Mouse (Mus musculus) forebrain, embryonic 14.5 days (tissue): ENCODE data around the gene Hoxa7. TPM values are rescaled to one million over a fixed set of nuclear protein-coding genes. Genes with fewer than 3 reads are reported as not detected.

Experiments used
- ATAC-seq: fragments of 200-750 bp; cut with Nextera tagmentation; 2 replicates; pipeline ENCODE4 v1.8.0; 2017; ENCODE audit warnings: mild to moderate bottlenecking, moderate library complexity
- DNase-seq: peaks from one replicate; pipeline ENCODE4 v3.0.0-alpha.2; 2015; ENCODE audit warnings: low spot score
- H3K27ac ChIP-seq: fragments of 300-500 bp; sonication (generic); 2 replicates; pipeline ENCODE4 v1.5.1; 2014; ENCODE audit warnings: low read depth, mild to moderate bottlenecking, control low read depth, low read length, moderate library complexity
- H3K27me3 ChIP-seq: fragments of 300-500 bp; sonication (generic); replicated peaks from 2 replicates; pipeline ENCODE4 v1.6.1; 2014; ENCODE audit warnings: low read length, control low read depth, mixed read lengths; ENCODE audit not compliant: control insufficient read depth, insufficient read depth
- H3K36me3 ChIP-seq: fragments of 300-500 bp; sonication (generic); 2 replicates; pipeline ENCODE4 v1.6.1; 2014; ENCODE audit warnings: low read length, control low read depth; ENCODE audit not compliant: control insufficient read depth, insufficient read depth
- H3K4me1 ChIP-seq: fragments of 300-500 bp; sonication (generic); 2 replicates; pipeline ENCODE4 v1.6.1; 2014; ENCODE audit warnings: antibody characterized with exemption, low read length, control low read depth; ENCODE audit not compliant: control insufficient read depth, insufficient read depth
- H3K4me2 ChIP-seq: fragments of 300-500 bp; sonication (generic); 2 replicates; pipeline ENCODE4 v1.6.1; 2014; ENCODE audit warnings: mild to moderate bottlenecking, control low read depth, low read length
- H3K4me3 ChIP-seq: fragments of 300-500 bp; sonication (generic); 2 replicates; pipeline ENCODE4 v1.5.1; 2014; ENCODE audit warnings: low read depth, low read length, control low read depth
- H3K9ac ChIP-seq: fragments of 300-500 bp; sonication (generic); 2 replicates; pipeline ENCODE4 v1.6.1; 2014; ENCODE audit warnings: mild to moderate bottlenecking, low read length, control low read depth, moderate library complexity
- H3K9me3 ChIP-seq: fragments of 300-500 bp; sonication (generic); replicated peaks from 2 replicates; pipeline ENCODE4 v1.6.1; 2016; ENCODE audit warnings: low read length, control low read depth, mixed read lengths; ENCODE audit not compliant: control insufficient read depth
- WGBS: fragments of 180-500 bp; shearing (Covaris S2); extraction: QIAGEN DNeasy Blood & Tissue Kit; methylation state at CpG from one replicate; pipeline ENCODE4 v1.1.7; 2014; 5-methylcytosine and 5-hydroxymethylcytosine counted together
- polyA plus RNA-seq: library from polyadenylated mRNA; unstranded; fragments of >200 nt; fragmentation: Nextera tagmentation; extraction: Ambion mirVana; gene quantifications from 2 replicates; pipeline ENCODE4 v1.2.1, GENCODE M21; 2014

The Hoxa7 gene
- polyA plus RNA-seq, 1 experiment from 2014 or later, result not detected

DNA sequence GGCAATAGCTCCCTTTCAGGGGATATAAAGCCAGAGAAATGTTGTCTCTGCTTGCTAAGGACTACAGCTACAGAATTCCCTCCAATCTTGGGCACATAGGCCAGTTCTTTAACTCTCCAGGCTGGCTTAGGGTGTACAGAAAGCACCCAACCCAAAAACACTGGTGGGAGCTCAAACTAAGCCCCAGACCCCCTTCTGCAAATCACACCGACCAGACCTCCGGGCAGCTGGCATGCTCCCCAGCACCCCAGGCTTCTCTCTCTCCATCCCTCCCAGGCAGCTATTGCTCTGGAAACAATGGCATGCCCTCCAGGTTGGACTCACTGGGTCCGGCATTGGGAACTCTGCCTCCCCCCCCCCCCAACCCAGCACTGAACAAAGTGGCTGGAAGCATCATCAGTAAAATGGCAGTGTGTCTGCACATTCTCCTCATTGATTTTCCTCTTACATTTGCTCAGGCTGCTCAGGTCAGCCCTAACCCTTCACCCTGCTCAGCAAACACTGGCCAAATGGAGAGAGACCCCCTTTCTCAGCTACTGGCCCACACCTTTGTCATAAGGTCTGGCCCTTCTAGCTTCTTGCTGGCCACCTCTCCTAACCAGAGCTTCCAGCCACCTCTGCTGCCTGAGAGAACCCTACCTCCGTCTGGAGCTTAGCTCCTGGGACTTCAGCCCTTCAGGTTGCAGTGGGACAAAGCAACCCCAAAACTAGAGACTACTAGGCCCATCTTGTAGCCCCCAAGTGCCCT is 42.6 kb downstream of the Hoxa7 start:
- H3K27me3 ChIP-seq, result peaks cover 98% of the 10 kb centered on the region
- no peaks in the 10 kb centered on the region for H3K9me3 ChIP-seq
- H3K4me1 ChIP-seq, result no peaks in the 10 kb centered on the region
- H3K4me3 ChIP-seq, result no peak overlapping the region
- no peaks in the 10 kb centered on the region for H3K36me3 ChIP-seq
- WGBS, result 0% methylated on average over 4 of the region's 4 CpGs
- H3K9ac ChIP-seq, result no peak overlapping the region
- DNase-seq (no peak), ATAC-seq (no peak)
- no peak overlapping the region for H3K4me2 ChIP-seq
- H3K27ac ChIP-seq, result no peak overlapping the region

DNA sequence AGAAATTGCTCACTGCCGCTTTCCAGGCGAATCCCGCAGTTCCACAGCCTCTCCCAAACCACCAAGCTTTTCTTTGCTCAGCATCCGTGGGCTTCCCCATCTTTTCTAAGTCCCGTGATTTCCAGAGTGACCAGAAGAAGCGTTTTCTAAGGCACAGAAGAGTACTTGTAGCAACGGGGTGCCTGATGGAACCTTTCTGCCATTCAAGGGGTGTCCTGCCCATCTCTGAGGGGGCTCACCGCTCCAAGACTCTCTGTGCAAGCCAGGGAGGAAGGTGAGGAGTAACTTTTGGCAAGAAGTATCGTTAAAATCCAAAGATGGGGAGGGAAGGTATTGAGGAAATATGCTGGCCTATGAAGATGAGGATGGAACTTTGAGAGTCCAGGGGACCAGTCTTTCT is 43.8 kb downstream of the Hoxa7 start:
- Histone ChIP-seq H3K9me3 (no peaks in the 10 kb centered on the region), H3K27ac (no peak overlapping the region), H3K27me3 (peaks cover 98% of the 10 kb centered on the region), H3K36me3 (no peaks in the 10 kb centered on the region), H3K4me1 (no peaks in the 10 kb centered on the region), H3K4me2 (no peak overlapping the region), H3K4me3 (no peak overlapping the region), H3K9ac (no peak overlapping the region)
- DNase-seq, result no peak
- WGBS, result under 1% methylated on average over 9 of the region's 9 CpGs
- no peak for ATAC-seq

DNA sequence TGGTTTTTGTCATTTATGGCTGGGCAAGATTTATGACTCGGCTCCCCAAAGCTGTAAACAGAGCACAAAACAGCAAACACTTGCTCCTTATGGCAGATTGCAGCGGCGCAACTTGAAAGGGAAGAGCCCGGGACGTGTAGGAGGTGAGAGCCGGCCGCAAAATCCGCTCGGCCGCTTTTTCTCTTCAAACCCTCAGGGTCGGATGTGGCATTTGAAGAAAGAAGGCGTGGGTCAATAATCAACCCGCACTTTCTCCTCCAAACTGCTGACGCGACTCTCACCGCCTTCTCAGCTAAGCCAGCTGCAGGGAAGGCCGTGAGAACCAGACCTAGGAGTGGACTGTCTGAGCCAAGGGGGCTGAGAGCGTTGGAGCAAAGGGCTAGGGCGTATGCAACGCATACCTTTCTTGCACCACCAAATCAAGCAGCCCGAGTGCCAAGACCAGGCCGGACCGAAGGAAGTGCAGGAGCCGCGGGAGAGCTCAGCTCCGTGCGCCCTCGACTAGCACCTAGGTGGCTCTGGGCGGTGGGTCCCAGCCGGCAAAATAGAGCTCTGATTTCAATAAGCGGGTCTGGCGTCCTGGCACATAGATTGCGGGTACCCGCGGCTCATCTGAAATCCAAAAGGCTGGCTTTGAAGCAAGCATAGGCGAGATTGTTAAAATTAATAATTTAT is 44.5 kb downstream of the Hoxa7 start, which contains the start of gene 5730596B20Rik:
Gene 5730596B20Rik, plus strand, starts transcription at position 438 of the 675 bp plus-strand sequence.
- Histone ChIP-seq H3K9me3 (no peaks in the 10 kb centered on the region), H3K36me3 (no peaks in the 10 kb centered on the region), H3K4me3 (no peak within 1 kb of the TSS), H3K9ac (no peak within 1 kb of the TSS), H3K4me1 (no peaks in the 10 kb centered on the region), H3K27ac (no peak within 1 kb of the TSS), H3K27me3 (peaks cover 98% of the 10 kb centered on the region), H3K4me2 (no peak within 1 kb of the TSS)
- ATAC-seq (no peak), DNase-seq (no peak)
- WGBS, result under 1% methylated on average over 36 of the region's 36 CpGs

DNA sequence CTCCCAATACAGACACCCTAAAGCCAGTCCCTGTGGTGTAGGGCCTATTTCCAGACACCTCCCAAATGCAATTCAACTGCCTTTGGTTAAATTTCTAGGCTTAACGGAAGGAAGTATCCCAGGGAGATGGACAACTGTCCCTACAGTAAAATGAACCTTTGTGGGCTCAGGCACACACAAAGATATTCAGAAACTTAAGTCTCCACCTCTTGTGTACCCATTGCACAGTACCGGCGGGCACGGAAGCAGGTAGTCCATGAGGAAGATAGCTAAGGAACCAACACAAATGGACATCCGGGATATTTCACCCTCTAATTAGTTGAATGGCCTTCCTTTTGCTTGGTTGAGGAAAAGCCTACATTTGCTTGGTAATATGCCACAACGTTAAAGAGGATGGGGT is 45.3 kb downstream of the Hoxa7 start:
- no peak overlapping the region for H3K4me2 ChIP-seq

DNA sequence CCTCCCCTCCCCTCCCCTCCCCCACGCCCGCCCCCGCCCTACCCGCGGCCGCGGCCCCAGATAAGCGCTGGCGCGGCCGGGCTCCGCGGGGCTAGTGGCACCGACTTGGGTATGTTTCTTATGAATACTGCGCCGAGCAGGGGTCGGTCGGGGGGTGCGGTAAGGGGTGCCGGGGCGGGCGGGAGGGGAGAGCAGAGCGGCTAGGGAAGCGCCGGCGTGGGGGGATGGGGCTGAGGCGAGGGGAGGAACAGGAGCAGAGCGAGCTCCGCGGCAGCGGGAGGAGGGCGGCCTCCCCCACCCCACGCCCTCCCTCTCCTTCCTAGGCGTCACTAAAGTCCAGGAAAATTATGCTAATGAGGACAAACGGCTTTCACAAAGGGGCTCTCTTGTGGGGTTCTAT is 45.8 kb downstream of the Hoxa7 start:
- Histone ChIP-seq H3K4me1 (no peaks in the 10 kb centered on the region), H3K27me3 (peaks cover 98% of the 10 kb centered on the region), H3K4me3 (no peak overlapping the region), H3K4me2 (no peak overlapping the region), H3K36me3 (no peaks in the 10 kb centered on the region), H3K9ac (no peak overlapping the region), H3K27ac (no peak overlapping the region), H3K9me3 (no peaks in the 10 kb centered on the region)
- DNase-seq, result no peak
- no peak for ATAC-seq
- WGBS, result 0% methylated on average over 13 of the region's 35 CpGs

More for the DNA sequence above, 45.3 kb downstream of the Hoxa7 start:
- peaks cover 98% of the 10 kb centered on the region for H3K27me3 ChIP-seq
- H3K9ac ChIP-seq, result no peak overlapping the region
- H3K9me3 ChIP-seq, result no peaks in the 10 kb centered on the region
- H3K4me1 ChIP-seq, result no peaks in the 10 kb centered on the region
- H3K4me3 ChIP-seq, result no peak overlapping the region
- ATAC-seq (no peak), DNase-seq (no peak)
- WGBS, result under 1% methylated on average over 6 of the region's 6 CpGs
- H3K36me3 ChIP-seq, result no peaks in the 10 kb centered on the region
- no peak overlapping the region for H3K27ac ChIP-seq

DNA sequence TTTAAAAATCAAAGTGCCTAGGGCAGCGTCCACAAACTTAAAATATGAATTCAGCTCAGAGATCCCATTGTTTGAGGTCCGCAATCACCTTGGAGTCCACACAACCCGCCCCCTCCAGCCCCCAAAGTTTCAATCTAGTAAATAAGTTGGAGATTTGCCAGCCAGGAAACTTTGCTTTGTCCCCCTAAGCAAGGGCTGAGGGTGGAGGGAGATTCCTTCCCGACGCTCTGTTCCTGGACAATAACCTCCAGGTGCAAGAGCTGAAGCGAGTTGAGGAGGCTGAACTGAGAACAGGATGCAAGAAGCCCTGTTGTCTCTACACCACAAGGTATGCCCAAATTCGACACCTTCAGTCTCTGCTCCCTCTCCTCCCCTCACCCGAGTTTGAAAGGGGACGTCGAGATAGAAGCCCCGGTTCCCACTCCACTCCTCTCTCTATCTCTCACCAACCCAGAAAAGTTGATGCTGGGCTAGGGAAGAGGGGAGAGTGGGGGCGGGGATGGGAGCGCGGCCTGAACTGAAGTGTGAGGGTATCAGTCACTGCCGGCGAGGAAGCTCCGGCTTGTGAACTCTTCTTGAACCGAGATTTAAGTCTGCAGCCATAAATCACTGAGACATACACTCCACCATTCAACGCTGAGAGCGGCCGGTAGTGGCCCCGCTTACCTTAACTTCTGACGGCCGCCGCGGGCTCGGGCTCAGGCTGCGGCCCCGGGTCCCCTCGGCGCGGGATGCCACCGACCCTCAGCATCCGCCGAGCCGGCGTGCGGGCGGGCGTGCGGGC is 46.5 kb downstream of the Hoxa7 start:
- Histone ChIP-seq H3K36me3 (no peaks in the 10 kb centered on the region), H3K27ac (no peak overlapping the region), H3K9me3 (no peaks in the 10 kb centered on the region), H3K4me2 (no peak overlapping the region), H3K9ac (no peak overlapping the region), H3K4me1 (no peaks in the 10 kb centered on the region), H3K27me3 (peaks cover 98% of the 10 kb centered on the region), H3K4me3 (no peak overlapping the region)
- ATAC-seq (no peak), DNase-seq (no peak)
- under 1% methylated on average over 28 of the region's 41 CpGs for WGBS

DNA sequence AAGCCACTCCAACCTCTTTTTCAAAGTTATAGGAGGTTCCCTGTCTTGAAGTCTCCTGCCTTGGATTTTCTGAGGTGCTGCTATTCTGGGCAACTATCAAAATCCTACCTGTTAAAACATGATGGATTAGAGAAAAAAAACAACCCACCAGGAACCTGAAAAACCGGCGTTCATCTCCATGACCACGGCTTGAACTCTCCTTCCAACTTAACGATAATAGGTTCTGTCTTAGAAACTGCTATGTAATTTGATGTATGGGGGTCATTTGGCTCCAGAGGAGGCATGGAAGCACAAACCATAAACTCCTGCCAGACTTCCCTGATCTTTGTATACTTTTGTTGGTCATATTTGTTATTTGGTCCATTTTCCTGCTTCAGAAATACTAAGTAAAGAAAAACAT is 48.0 kb downstream of the Hoxa7 start:
- 3% methylated on average over 4 of the region's 4 CpGs for WGBS
- no peak overlapping the region for H3K4me2 ChIP-seq
- H3K4me1 ChIP-seq, result no peaks in the 10 kb centered on the region
- no peak overlapping the region for H3K4me3 ChIP-seq
- H3K27ac ChIP-seq, result no peak overlapping the region
- no peaks in the 10 kb centered on the region for H3K36me3 ChIP-seq
- peaks cover 96% of the 10 kb centered on the region for H3K27me3 ChIP-seq
- DNase-seq, result no peak
- no peak for ATAC-seq
- no peaks in the 10 kb centered on the region for H3K9me3 ChIP-seq
- H3K9ac ChIP-seq, result no peak overlapping the region

DNA sequence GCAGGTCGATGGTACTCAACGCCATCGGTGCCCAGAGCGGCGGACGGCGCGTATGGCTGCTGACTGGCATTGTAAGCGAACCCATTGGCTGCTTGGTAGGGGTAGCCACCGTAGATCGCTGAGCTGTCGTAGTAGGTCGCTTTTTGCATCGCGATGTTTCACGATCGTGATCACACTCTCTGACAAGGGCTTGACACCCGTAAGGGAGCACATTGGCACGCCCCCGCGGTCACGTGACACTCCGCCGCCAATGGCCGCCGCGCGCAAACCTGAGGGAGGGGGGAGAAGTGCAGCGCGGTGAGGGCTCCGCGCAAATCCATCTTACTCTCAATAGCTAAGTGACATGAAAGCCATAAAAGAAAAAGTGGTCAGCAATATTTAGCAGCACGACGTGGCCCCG is 49.2 kb downstream of the Hoxa7 start:
- Histone ChIP-seq H3K27me3 (peaks cover 96% of the 10 kb centered on the region), H3K4me3 (no peak overlapping the region), H3K9me3 (no peaks in the 10 kb centered on the region), H3K36me3 (no peaks in the 10 kb centered on the region), H3K4me2 (peak overlapping the region; percentile 31), H3K4me1 (no peaks in the 10 kb centered on the region), H3K27ac (no peak overlapping the region), H3K9ac (no peak overlapping the region)
- DNase-seq (peak; percentile 46), ATAC-seq (peak; percentile 42; the same call in 1 of the 2 replicates)
- WGBS, result under 1% methylated on average over 35 of the region's 35 CpGs
